Mouse (Mus musculus) cerebellum, adult (tissue): ENCODE results near the gene Rptor.

Experiments
- ATAC-seq: cut with Nextera tagmentation; 2 replicates; pipeline ENCODE4 v1.9.2; 2017; ENCODE audit warnings: mild to moderate bottlenecking, moderate library complexity, mixed read lengths; ENCODE audit not compliant: insufficient number of reproducible peaks, low FRiP score, low TSS enrichment

The Rptor gene

GRCm38 (mm10) chr11:119724709-119725108, 122.0 kb downstream of the Rptor start:
- no peak for ATAC-seq

GRCm38 (mm10) chr11:119731382-119731781, 128.7 kb downstream of the Rptor start:
- no peak for ATAC-seq

GRCm38 (mm10) chr11:119732362-119732761, 129.7 kb downstream of the Rptor start:
- ATAC-seq = no peak

GRCm38 (mm10) chr11:119732961-119733656, 130.4 kb downstream of the Rptor start:
- peak; percentile 80 for ATAC-seq

- peak; percentile 63; the same call in 1 of the 2 replicates for ATAC-seq
Measured at GRCm38 (mm10) chr11:119733657-119733990, 130.9 kb downstream of the Rptor start.

- ATAC-seq = no peak
Measured at GRCm38 (mm10) chr11:119735152-119735551, 132.4 kb downstream of the Rptor start.

GRCm38 (mm10) chr11:119738990-119739846, 136.5 kb downstream of the Rptor start:
- ATAC-seq = no peak

- ATAC-seq = no peak
Measured at GRCm38 (mm10) chr11:119741401-119741800, 138.7 kb downstream of the Rptor start.

- ATAC-seq = no peak
Measured at GRCm38 (mm10) chr11:119744436-119744835, 141.7 kb downstream of the Rptor start.

- ATAC-seq = peak; percentile 75; the same call in 1 of the 2 replicates
Measured at GRCm38 (mm10) chr11:119745333-119745732, 142.6 kb downstream of the Rptor start.

GRCm38 (mm10) chr11:119754459-119754858, 151.8 kb downstream of the Rptor start:
- no peak for ATAC-seq

- no peak for ATAC-seq
Measured at GRCm38 (mm10) chr11:119758214-119758613, 155.5 kb downstream of the Rptor start.

- no peak for ATAC-seq
Measured at GRCm38 (mm10) chr11:119758705-119759327, 156.1 kb downstream of the Rptor start.

- ATAC-seq = no peak
Measured at GRCm38 (mm10) chr11:119762911-119763310, 160.2 kb downstream of the Rptor start.

- ATAC-seq = no peak
Measured at GRCm38 (mm10) chr11:119766023-119766422, 163.3 kb downstream of the Rptor start.

- ATAC-seq = peak; percentile 31; the same call in 1 of the 2 replicates
Measured at GRCm38 (mm10) chr11:119766782-119767459, 164.2 kb downstream of the Rptor start.

- no peak for ATAC-seq
Measured at GRCm38 (mm10) chr11:119767525-119767924, 164.8 kb downstream of the Rptor start.

- no peak for ATAC-seq
Measured at GRCm38 (mm10) chr11:119768511-119768910, 165.8 kb downstream of the Rptor start.

- no peak for ATAC-seq
Measured at GRCm38 (mm10) chr11:119769666-119770065, 167.0 kb downstream of the Rptor start.

- no peak for ATAC-seq
Measured at GRCm38 (mm10) chr11:119770985-119771384, 168.3 kb downstream of the Rptor start.
